Mouse (Mus musculus): Measurements from ENCODE around the gene Zdhhc25.

The Zdhhc25 gene

DNA sequence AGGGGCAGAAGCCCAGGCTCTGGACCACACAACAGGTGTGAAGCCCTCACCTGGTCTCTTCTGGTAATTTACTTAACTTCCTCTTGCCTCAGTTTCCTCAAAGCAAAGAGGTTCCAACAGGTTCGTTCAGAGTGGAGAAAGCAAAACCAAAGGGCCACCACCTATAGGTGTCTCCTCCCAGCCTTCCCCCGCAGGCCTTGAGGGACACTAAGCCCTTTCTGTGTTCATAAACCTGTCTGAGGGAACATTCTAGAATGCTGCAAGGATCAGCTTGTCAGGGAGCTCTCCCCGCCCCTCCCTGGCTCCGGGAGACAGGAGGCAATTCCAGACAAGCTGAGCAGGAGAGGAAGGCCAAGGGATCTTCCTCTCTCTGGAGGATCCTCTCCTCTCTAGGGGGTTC lies at the start of gene Zdhhc25:
Zdhhc25 (plus strand) TSS at position 301 of the 400 bp plus-strand sequence.
- no peak for DNase-seq (ENCODE audit: low spot score in 2 of 2)

- DNase-seq (ENCODE audit: low spot score in 2 of 2): no peak
Measured at GRCm38 (mm10) chr15:88552852-88553251, 47.2 kb upstream of the Zdhhc25 start.

- peak in 1 of 2 experiments; percentile 6 for DNase-seq (ENCODE audit: low spot score in 2 of 2)
Measured at GRCm38 (mm10) chr15:88555476-88555875, 44.6 kb upstream of the Zdhhc25 start.

DNA sequence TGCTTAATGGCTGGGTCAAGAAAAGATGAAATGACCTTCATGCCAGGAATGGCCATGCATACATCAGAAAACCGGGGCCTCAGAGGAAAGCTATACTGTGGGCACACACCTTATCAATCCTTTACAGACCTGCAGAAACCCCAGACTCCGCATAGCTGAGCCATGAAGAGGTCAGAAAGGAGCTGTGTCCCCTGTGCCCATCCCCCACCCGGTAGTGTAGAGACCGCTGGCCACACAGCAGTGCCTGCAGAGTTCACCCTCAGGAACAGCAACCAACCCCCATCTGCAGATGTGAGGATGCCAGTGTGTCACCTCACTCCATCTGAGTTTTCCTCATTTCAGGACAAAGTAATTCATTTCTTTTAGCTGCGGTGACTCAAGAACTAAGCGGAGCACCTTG lies 39.5 kb upstream of the Zdhhc25 start:
- no peak for DNase-seq (ENCODE audit: low spot score in 2 of 2)

GRCm38 (mm10) chr15:88561058-88561730 lies 38.9 kb upstream of the Zdhhc25 start:
- DNase-seq (ENCODE audit: low spot score in 2 of 2): no peak

DNA sequence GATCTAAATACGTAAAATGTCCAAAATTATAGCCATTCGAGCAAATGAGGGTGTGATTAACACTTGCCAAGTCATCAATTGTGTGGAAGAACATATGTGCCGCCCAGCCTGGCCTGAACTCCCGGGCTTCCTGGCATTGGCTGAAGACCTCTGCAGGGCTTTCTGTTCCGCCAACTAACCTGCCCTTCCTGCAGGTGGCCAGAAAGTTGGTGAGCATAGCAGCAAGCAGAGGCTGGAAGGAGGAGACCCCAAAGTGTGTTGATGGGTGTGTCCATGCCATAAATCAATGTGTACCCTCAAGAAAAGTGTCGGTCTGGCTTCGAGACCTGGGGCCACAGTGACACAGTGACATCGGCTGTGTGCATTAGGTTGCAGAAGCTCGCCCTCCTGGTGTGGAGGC lies 34.8 kb upstream of the Zdhhc25 start:
- no peak for DNase-seq (ENCODE audit: low spot score in 2 of 2)

GRCm38 (mm10) chr15:88565806-88566205 lies 34.3 kb upstream of the Zdhhc25 start:
- no peak for DNase-seq (ENCODE audit: low spot score in 2 of 2)

GRCm38 (mm10) chr15:88570697-88571096 lies 29.4 kb upstream of the Zdhhc25 start:
- DNase-seq (ENCODE audit: low spot score in 2 of 2): no peak

GRCm38 (mm10) chr15:88579461-88579860 lies 20.6 kb upstream of the Zdhhc25 start:
- no peak for DNase-seq (ENCODE audit: low spot score in 2 of 2)

DNA sequence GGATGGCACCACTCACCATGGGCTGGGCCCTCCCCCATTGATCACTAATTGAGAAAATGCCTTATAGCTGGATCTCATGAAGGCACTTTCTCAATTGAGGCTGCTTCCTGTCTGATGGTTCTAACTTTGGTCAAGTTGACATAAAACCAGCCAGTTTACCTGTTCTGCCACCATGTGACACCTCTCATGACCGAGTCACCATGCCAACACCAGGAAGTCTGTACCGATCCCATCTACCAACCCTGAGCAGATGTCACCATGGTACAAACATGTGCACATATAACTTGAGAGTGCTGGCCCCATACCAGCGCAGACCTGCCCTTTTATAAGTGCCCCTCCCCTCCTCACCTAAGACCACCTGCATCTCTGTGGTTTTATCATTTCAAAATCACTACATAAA lies 2.4 kb downstream of the Zdhhc25 start:
- no peak for DNase-seq (ENCODE audit: low spot score in 2 of 2)

DNA sequence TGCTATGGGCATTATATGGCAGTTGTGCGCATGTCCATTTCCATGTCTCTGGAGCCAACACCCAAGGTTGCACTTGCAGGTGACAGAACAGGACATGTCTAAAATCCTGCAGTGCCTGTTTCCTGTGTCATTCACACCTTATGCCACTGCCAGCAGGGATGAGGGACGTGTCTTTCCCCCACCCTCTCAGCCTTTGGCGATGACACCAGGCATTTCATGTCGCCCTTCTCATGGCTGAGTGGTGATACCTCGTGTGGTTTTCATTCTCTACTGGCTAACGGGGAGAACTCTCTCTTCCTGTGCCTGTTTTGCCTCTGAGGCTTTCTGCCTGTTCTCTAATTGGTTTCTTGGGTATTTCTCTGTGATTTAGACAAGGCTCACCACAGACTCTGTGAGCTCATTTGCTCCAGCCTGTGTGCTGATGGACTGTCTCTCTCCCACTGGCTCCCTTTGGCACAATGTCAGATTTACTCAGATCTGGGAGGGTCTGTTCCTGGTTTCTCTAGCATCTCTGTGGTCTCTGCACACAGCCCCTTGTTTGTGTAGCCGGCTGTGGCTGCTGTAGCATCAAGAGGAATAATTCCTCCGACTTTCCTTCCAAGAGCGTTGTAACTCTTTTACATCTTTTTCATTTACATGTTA lies 3.1 kb downstream of the Zdhhc25 start:
- no peak for DNase-seq (ENCODE audit: low spot score in 2 of 2)

DNA sequence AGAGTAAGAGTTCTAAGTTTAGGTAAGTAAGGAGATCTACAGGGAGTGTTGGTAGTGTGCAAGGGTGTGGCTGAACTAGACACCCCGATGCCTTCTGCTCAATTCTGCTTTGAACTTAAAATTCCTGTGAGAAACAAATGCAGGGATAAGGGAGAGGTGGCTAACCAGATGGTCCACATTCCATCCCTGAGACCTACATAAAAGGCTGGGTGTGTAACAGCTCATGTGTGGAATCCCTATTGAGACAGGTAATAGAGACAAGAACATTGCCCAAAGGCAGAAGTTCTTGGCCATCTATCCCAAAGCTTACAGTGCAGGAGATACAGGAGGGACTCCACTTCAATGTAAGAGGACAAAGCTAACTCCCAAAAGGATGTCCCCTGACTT lies 3.6 kb downstream of the Zdhhc25 start:
- no peak for DNase-seq (ENCODE audit: low spot score in 2 of 2)

GRCm38 (mm10) chr15:88604669-88605414 lies 4.7 kb downstream of the Zdhhc25 start:
- DNase-seq (ENCODE audit: low spot score in 2 of 2): no peak

DNA sequence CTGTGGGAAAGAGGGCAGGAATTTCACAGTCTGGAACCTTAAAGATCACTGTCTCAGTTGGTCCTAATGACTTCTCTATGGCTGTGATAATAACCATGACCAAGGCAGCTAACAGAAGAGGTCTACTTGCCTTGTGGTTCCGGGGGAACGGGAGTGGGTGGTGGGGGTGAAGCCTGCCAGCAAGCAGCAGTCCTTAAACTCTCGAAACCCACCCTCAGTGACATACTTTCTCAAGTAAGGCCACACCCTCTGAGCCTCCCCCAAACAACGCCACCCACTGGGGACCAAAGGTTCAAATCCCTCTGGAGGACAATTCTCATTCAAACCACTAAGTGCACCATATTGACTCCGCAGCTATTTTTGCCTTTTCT lies 5.3 kb downstream of the Zdhhc25 start:
- no peak for DNase-seq (ENCODE audit: low spot score in 2 of 2)

GRCm38 (mm10) chr15:88617125-88617524 lies 17.0 kb downstream of the Zdhhc25 start:
- DNase-seq (ENCODE audit: low spot score in 2 of 2): no peak

GRCm38 (mm10) chr15:88618008-88618773 lies 18.1 kb downstream of the Zdhhc25 start:
- no peak for DNase-seq (ENCODE audit: low spot score in 2 of 2)

GRCm38 (mm10) chr15:88620017-88620416 lies 19.9 kb downstream of the Zdhhc25 start:
- DNase-seq (ENCODE audit: low spot score in 2 of 2): no peak

- DNase-seq (ENCODE audit: low spot score in 2 of 2): no peak
Measured at GRCm38 (mm10) chr15:88623891-88624290, 23.8 kb downstream of the Zdhhc25 start.

DNA sequence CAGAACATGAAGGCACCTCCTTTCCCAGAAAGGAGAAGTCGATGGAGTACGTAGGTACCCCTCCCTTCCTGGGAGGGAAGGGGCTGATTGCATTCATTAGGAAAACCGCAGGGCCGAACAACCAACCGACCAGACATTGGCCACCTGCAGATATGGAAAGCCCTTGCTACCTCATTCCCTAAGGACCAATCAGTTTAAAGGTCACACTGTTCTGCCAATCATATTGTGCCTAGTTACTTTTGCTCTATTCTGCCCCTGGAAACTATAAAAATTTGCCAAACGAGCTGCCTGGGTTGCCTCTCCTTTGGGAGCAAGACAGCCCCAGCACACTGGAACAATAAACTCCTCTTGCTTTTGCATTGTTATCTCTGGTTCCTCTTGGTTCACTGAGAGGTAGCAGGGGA lies 24.8 kb downstream of the Zdhhc25 start:
- no peak for DNase-seq (ENCODE audit: low spot score in 2 of 2)

DNA sequence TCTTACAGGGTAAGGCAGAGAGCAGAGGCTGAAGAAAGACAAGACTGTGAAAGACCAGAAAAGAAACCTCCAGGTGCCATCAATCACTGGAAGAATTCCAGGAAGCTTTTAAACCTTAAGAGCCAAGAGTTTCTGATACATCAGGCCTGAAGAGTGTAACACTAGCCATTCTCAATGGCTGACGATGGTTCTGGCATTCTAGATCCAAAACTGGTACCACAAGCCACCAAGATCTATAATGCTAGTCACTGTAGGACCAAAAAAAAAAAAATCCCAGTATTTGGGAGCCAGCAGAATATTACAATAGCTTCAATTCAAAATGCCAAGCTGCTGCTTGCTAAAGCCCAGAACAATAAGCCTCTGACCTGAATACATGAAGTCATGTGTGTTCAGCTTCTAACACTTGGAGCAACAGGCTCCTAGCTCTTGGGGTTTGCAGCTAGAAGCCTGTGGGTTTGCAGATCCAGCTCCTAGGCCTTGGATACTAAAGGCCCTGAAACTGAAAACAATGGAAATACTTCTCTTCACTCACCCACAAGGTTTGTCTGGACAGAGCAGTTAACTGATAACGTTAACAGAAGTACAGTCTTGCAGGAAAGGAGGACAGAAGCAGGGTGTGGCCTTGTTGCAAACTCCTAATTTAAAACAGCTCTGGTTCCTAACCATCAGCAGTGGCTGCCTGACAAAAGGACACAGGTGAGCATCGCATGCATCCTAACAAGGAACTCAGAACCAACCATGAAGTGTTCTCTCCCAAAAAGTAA lies 25.4 kb downstream of the Zdhhc25 start:
- DNase-seq (ENCODE audit: low spot score in 2 of 2): no peak

DNA sequence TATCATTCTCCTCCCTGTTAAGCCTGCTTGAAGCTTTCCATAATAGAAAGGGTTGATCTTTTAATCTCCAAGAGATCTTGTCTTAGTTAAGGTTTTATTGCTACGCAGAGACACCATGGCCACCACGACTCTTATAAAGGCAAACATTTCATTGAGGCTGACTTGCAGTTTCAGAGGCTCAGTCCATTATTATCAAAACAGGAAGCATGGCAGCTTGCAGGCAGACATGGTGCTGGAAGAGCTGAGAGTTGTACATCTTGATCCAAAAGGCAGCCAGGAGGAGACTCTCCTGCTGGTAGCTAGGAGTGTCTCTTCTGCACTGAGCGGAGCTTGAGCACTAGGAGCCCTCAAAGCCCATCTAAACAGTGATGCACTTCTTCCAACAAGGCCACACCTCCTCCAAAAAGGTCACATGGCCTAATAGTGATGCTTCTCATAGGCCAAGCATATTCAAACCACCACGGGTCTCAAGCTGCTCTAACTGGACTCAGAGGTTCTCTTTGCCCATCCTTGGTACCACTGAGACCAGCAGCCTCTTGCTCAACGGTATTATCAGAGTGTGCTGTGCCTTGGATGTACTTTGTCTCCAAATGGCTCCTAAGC lies 26.9 kb downstream of the Zdhhc25 start:
- DNase-seq (ENCODE audit: low spot score in 2 of 2): no peak
